Mouse (Mus musculus) CH12.LX (cell line): ENCODE results near the gene Prr13. TPM values are rescaled to one million over a fixed set of nuclear protein-coding genes. Genes with fewer than 3 reads are reported as not detected.

Experiments
- DNase-seq: peaks from one replicate; pipeline ENCODE4 v3.0.0-alpha.2; 2013; ENCODE audit errors: extremely low read depth
- H3K27ac ChIP-seq: 2 replicates; pipeline ENCODE4 v1.5.1; 2012; ENCODE audit warnings: low read depth, mild to moderate bottlenecking, control low read depth, moderate library complexity; ENCODE audit not compliant: insufficient read depth
- H3K27me3 ChIP-seq: replicated peaks from 2 replicates; pipeline ENCODE3; 2012; ENCODE audit warnings: inconsistent platforms
- H3K36me3 ChIP-seq, 2 experiments: replicated peaks in 1 of 2; 2 replicates each; pipeline versions ENCODE3 to v1.6.1; 2012; ENCODE audit warnings: inconsistent platforms in 1 of 2, low read length in 1 of 2, mild to moderate bottlenecking in 1 of 2, mixed read lengths in 1 of 2, moderate library complexity in 1 of 2; ENCODE audit not compliant: control insufficient read depth in 1 of 2, insufficient read depth in 1 of 2
- H3K4me1 ChIP-seq, 2 experiments: 2 replicates each; pipeline ENCODE4 v1.6.1; 2012; ENCODE audit warnings: inconsistent platforms in 1 of 2, moderate library complexity in 1 of 2; ENCODE audit not compliant: insufficient read depth in 2 of 2, control insufficient read depth in 1 of 2
- H3K4me2 ChIP-seq: 2 replicates; pipeline ENCODE4 v1.6.1; 2012; ENCODE audit warnings: low read depth, mild to moderate bottlenecking, control low read depth; ENCODE audit not compliant: poor library complexity, insufficient read depth, severe bottlenecking
- H3K4me3 ChIP-seq, 3 experiments: fragments of 150-350 bp in 1 of 3; sonication (generic) in 1 of 3; replicated peaks in 1 of 3; 2 replicates each; pipeline versions ENCODE3 to v1.5.1; 2011 to 2012; ENCODE audit warnings: low read depth in 2 of 3, low read length in 2 of 3, mild to moderate bottlenecking in 2 of 3, moderate library complexity in 2 of 3, control low read depth in 1 of 3, improper control_type of control experiment in 1 of 3, inconsistent platforms in 1 of 3, mixed read lengths in 1 of 3; ENCODE audit not compliant: poor library complexity in 1 of 3
- H3K79me2 ChIP-seq: replicated peaks from 2 replicates; pipeline ENCODE4 v1.6.1; 2012; ENCODE audit warnings: mild to moderate bottlenecking, moderate library complexity; ENCODE audit not compliant: control insufficient read depth, poor library complexity, insufficient read depth, severe bottlenecking; ENCODE audit errors: extremely low read depth
- H3K9ac ChIP-seq: 2 replicates; pipeline ENCODE4 v1.6.1; 2012; ENCODE audit warnings: low read depth, mild to moderate bottlenecking, control low read depth, moderate library complexity; ENCODE audit not compliant: insufficient read depth
- H3K9me3 ChIP-seq: replicated peaks from 2 replicates; pipeline ENCODE3; 2012; ENCODE audit warnings: low read length, inconsistent platforms, mixed read lengths
- CHD2 ChIP-seq: IDR thresholded peaks from 2 replicates; pipeline ENCODE4 v1.6.1; 2011; ENCODE audit warnings: low read length, improper control_type of control experiment
- CTCF ChIP-seq, 2 experiments: IDR thresholded peaks in 1 of 2; conservative IDR thresholded peaks in 1 of 2; 2 replicates each; pipeline ENCODE4 v1.5.1; 2011 to 2012; ENCODE audit warnings: low read depth in 2 of 2, low read length in 2 of 2, improper control_type of control experiment in 1 of 2, inconsistent platforms in 1 of 2, mild to moderate bottlenecking in 1 of 2, moderate library complexity in 1 of 2
- E2F4 ChIP-seq: IDR thresholded peaks from 2 replicates; pipeline ENCODE4 v1.6.1; 2011; ENCODE audit warnings: low read depth, low read length, improper control_type of control experiment; ENCODE audit not compliant: insufficient replicate concordance
- ELF1 ChIP-seq: IDR thresholded peaks from 2 replicates; pipeline ENCODE4 v1.6.1; 2014; ENCODE audit warnings: low read depth, mild to moderate bottlenecking, inconsistent platforms, low read length, improper control_type of control experiment
- EP300 ChIP-seq: IDR thresholded peaks from 2 replicates; pipeline ENCODE4 v1.6.1; 2011; ENCODE audit warnings: low read length, improper control_type of control experiment
- ETS1 ChIP-seq: conservative IDR thresholded peaks from 2 replicates; pipeline ENCODE4 v1.6.1; 2012; ENCODE audit warnings: low read depth, mild to moderate bottlenecking, inconsistent platforms, low read length, improper control_type of control experiment, moderate library complexity
- GABPA ChIP-seq: IDR thresholded peaks from 2 replicates; pipeline ENCODE4 v1.6.1; 2012; ENCODE audit warnings: low read depth, low read length, improper control_type of control experiment, inconsistent platforms; ENCODE audit not compliant: insufficient replicate concordance
- HCFC1 ChIP-seq: IDR thresholded peaks from 2 replicates; pipeline ENCODE4 v1.6.1; 2012; ENCODE audit warnings: low read depth, mild to moderate bottlenecking, inconsistent platforms, low read length, improper control_type of control experiment
- IRF4 ChIP-seq: IDR thresholded peaks from 2 replicates; pipeline ENCODE4 v1.6.1; 2014; ENCODE audit warnings: low read depth, mild to moderate bottlenecking, inconsistent platforms, low read length, improper control_type of control experiment
- JUN ChIP-seq: IDR thresholded peaks from 2 replicates; pipeline ENCODE4 v1.6.1; 2011; ENCODE audit warnings: low read depth, mild to moderate bottlenecking, low read length, improper control_type of control experiment, moderate library complexity; ENCODE audit not compliant: insufficient read depth
- JUND ChIP-seq: conservative IDR thresholded peaks from 2 replicates; pipeline ENCODE4 v1.6.1; 2011; ENCODE audit warnings: low read depth, low read length, improper control_type of control experiment
- KAT2A ChIP-seq: IDR thresholded peaks from 2 replicates; pipeline ENCODE4 v1.6.1; 2012; ENCODE audit warnings: low read length, improper control_type of control experiment, inconsistent platforms; ENCODE audit not compliant: insufficient replicate concordance
- MAFK ChIP-seq: IDR thresholded peaks from 2 replicates; pipeline ENCODE4 v1.6.1; 2011; ENCODE audit warnings: low read length, improper control_type of control experiment; ENCODE audit not compliant: insufficient replicate concordance
- MEF2A ChIP-seq: IDR thresholded peaks from 2 replicates; pipeline ENCODE4 v1.6.1; 2014; ENCODE audit warnings: low read depth, mild to moderate bottlenecking, inconsistent platforms, low read length, improper control_type of control experiment, borderline replicate concordance
- MXI1 ChIP-seq: IDR thresholded peaks from 2 replicates; pipeline ENCODE4 v1.6.1; 2011; ENCODE audit warnings: mild to moderate bottlenecking, low read depth, low read length, improper control_type of control experiment
- MYC ChIP-seq: IDR thresholded peaks from 2 replicates; pipeline ENCODE4 v1.6.1; 2011; ENCODE audit warnings: low read depth, mild to moderate bottlenecking, improper control_type of control experiment, low read length
- NRF1 ChIP-seq: IDR thresholded peaks from 2 replicates; pipeline ENCODE4 v1.6.1; 2014; ENCODE audit warnings: low read depth, mild to moderate bottlenecking, inconsistent platforms, low read length, improper control_type of control experiment, moderate library complexity
- PAX5 ChIP-seq: IDR thresholded peaks from 2 replicates; pipeline ENCODE4 v1.6.1; 2012; ENCODE audit warnings: low read length, inconsistent platforms, mixed read lengths
- POLR2A ChIP-seq: IDR thresholded peaks from 2 replicates; pipeline ENCODE4 v1.6.1; 2011; ENCODE audit warnings: low read depth, mild to moderate bottlenecking, improper control_type of control experiment, low read length
- RAD21 ChIP-seq: IDR thresholded peaks from 2 replicates; pipeline ENCODE4 v1.6.1; 2011; ENCODE audit warnings: low read depth, mild to moderate bottlenecking, low read length, improper control_type of control experiment, moderate library complexity
- RCOR1 ChIP-seq: conservative IDR thresholded peaks from 2 replicates; pipeline ENCODE4 v1.6.1; 2012; ENCODE audit warnings: low read depth, mild to moderate bottlenecking, inconsistent platforms, low read length, improper control_type of control experiment
- SIN3A ChIP-seq: IDR thresholded peaks from 2 replicates; pipeline ENCODE4 v1.6.1; 2012; ENCODE audit warnings: low read length, improper control_type of control experiment, inconsistent platforms
- SMC3 ChIP-seq: IDR thresholded peaks from 2 replicates; pipeline ENCODE4 v1.6.1; 2011; ENCODE audit warnings: low read depth, low read length, improper control_type of control experiment
- TBP ChIP-seq: conservative IDR thresholded peaks from 2 replicates; pipeline ENCODE4 v1.6.1; 2011; ENCODE audit warnings: low read depth, low read length, improper control_type of control experiment
- TCF12 ChIP-seq: IDR thresholded peaks from 2 replicates; pipeline ENCODE4 v1.6.1; 2014; ENCODE audit warnings: low read depth, mild to moderate bottlenecking, inconsistent platforms, low read length, improper control_type of control experiment
- UBTF ChIP-seq: IDR thresholded peaks from 2 replicates; pipeline ENCODE4 v1.6.1; 2012; ENCODE audit warnings: low read depth, mild to moderate bottlenecking, inconsistent platforms, low read length, improper control_type of control experiment, moderate library complexity
- USF1 ChIP-seq: IDR thresholded peaks from 2 replicates; pipeline ENCODE4 v1.6.1; 2014; ENCODE audit warnings: low read depth, mild to moderate bottlenecking, inconsistent platforms, low read length, improper control_type of control experiment
- ZC3H11A ChIP-seq: IDR thresholded peaks from 2 replicates; pipeline ENCODE4 v1.6.1; 2012; ENCODE audit warnings: low read depth, mild to moderate bottlenecking, inconsistent platforms, low read length, improper control_type of control experiment
- ZKSCAN1 ChIP-seq: IDR thresholded peaks from 2 replicates; pipeline ENCODE4 v1.6.1; 2012; ENCODE audit warnings: low read depth, inconsistent platforms, low read length, improper control_type of control experiment, borderline replicate concordance
- ZNF384 ChIP-seq: IDR thresholded peaks from 2 replicates; pipeline ENCODE4 v1.6.1; 2012; ENCODE audit warnings: low read depth, low read length, improper control_type of control experiment, inconsistent platforms
- dilution Hi-C: fragments of 300-500 bp; cut with MboI; formaldehyde crosslinking; loops from 2 replicates; pipeline ENCODE4 v1.14.3; 2020; ENCODE audit warnings: low sequenced_read_pairs; ENCODE audit not compliant: extremely low pct_unique_long_range_greater_than_20kb, extremely low pct_ligation_motif_present
- in situ Hi-C: fragments of 300-500 bp; cut with MboI; formaldehyde crosslinking; loops from 3 replicates; pipeline ENCODE4 v1.14.3; 2019; ENCODE audit warnings: low sequenced_read_pairs, low pct_ligation_motif_present, low pct_unique_long_range_greater_than_20kb, mixed read lengths
- polyA plus RNA-seq: library from polyadenylated mRNA; unstranded; fragments of >175 nt; gene quantifications from 2 replicates; pipeline ENCODE4 v1.2.1, GENCODE M21; 2012; ENCODE audit warnings: low read depth; ENCODE audit not compliant: insufficient read length
- total RNA-seq, 2 experiments: library from RNA; depleted of rRNA; stranded (reverse); fragments of 300-350 nt in 1 of 2; fragments of >200 nt in 1 of 2; gene quantifications; 2 replicates each; pipeline ENCODE4 v1.2.3; 2012 to 2014

Gene Prr13
- total and polyA plus RNA-seq, 3 experiments, result 32.2 to 131 (median 36.4) TPM

DNA sequence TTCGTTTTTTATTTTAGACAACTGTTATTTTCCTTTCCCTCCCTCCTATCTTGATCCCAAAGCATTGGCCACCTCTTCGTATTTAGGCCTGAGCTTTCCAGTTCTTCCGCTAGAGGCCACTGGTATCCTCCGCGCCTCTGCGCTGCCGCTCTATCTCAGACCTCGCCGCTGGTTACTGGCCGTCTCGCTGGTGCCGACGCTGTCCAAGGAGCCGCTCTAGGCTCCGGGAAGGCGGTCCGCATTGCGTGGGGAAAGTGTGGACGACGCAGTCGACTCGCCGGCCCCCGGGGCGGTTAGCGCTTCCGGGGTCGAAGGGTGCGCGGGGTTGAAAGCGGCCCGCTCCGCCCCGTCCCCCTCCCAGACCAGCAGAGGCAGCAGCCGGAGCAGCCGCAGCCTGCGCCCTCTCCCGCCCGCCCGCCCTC is 11.4 kb downstream of the Prr13 start, which contains the start of gene Pcbp2:
TSS of gene Pcbp2 (plus strand) at position 357 of the 422 bp plus-strand sequence.
- peaks cover 45% of the 10 kb centered on the region for H3K79me2 ChIP-seq
- peak within 1 kb of the TSS; percentile 82 to 96 (median 93) for H3K4me3 ChIP-seq
- peaks cover 3 to 26% of the 10 kb centered on the region in 2 experiments for H3K4me1 ChIP-seq
- peaks cover 5% of the 10 kb centered on the region for H3K9me3 ChIP-seq
- peak; percentile 98 for DNase-seq
- no peaks in the 10 kb centered on the region for H3K27me3 ChIP-seq
- TF ChIP-seq ETS1, result peak; percentile 65
- TF ChIP-seq MEF2A, result peak; percentile 88; the same call in 1 of the 2 replicates
- peak; percentile 64 to 84 for TF ChIP-seq CTCF (conservative IDR thresholded peaks at IDR 0.05 in 1 of 2, IDR thresholded peaks at IDR 0.05 in 1 of 2; ENCODE audit: low read depth in 2 of 2, low read length in 2 of 2)
- no peak for TF ChIP-seq JUND
- peak; percentile 65 for TF ChIP-seq NRF1
- TF ChIP-seq TCF12, result peak; percentile 91
- no peak for TF ChIP-seq MAFK
- TF ChIP-seq TBP, result peak; percentile 87
- peak; percentile 75 for TF ChIP-seq IRF4
- no peak for TF ChIP-seq E2F4
- no peak for TF ChIP-seq USF1
- TF ChIP-seq MYC, result peak; percentile 66; the same call in 1 of the 2 replicates
- TF ChIP-seq HCFC1, result peak; percentile 92
- TF ChIP-seq RCOR1, result no peak
- TF ChIP-seq CHD2, result peak; percentile 82
- TF ChIP-seq EP300, result no peak
- TF ChIP-seq ELF1, result peak; percentile 89
- TF ChIP-seq GABPA, result peak; percentile 95
- peak; percentile 73 for TF ChIP-seq POLR2A
- peak; percentile 94; the same call in 1 of the 2 replicates for TF ChIP-seq KAT2A
- H3K4me2 ChIP-seq, result peak within 1 kb of the TSS; percentile 45; the same call in 1 of the 2 replicates
- H3K27ac ChIP-seq, result peak within 1 kb of the TSS; percentile 87
- in situ Hi-C loops (no loop called here), dilution Hi-C loops (no loop called here)
- peak within 1 kb of the TSS; percentile 100 for H3K9ac ChIP-seq
- H3K36me3 ChIP-seq, result peaks cover 17 to 61% of the 10 kb centered on the region in 2 experiments

DNA sequence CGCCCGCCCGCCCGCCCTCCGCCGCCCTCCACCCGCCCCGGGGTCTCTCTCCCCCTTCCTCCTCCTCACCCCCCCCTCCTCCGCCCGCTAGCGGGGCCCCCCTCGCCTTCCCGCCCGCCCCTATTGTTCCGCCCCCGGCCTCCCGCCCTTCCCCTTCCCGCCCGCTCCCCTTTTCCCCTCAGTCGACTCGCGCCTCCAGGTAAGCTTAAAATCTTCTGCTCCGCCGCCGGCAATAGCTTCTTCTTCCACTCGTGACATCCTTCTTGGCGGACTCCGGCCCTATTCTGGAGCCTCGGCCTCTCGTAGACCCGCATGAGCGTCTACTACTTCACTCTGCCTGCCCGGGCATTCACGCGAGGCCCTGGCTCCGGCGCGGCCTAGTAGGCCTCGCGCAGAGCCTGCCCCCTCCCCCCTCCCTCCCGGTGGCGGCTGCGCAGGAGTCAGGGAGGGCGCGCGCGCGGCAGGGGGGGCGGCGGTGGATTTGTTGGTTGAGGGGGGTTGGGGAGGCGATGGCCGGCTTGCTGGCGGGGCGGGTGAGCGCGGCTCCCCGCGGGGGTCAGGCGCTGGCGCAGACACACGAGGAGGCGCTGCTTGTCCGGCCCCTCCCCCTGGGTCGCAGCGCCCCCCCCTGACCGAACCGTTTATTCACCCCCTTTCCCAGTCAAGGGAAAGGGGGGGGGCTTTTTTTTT is 11.9 kb downstream of the Prr13 start:
- peak; percentile 70 for DNase-seq
- no peaks in the 10 kb centered on the region for H3K27me3 ChIP-seq
- H3K4me3 ChIP-seq, result peak overlapping the region; percentile 82 to 96 (median 93)
- H3K79me2 ChIP-seq, result peaks cover 51% of the 10 kb centered on the region
- H3K27ac ChIP-seq, result peak overlapping the region; percentile 87
- H3K4me1 ChIP-seq, result peaks cover 3 to 26% of the 10 kb centered on the region in 2 experiments
- dilution Hi-C loops (no loop called here), in situ Hi-C loops (no loop called here)
- peak overlapping the region; percentile 45; the same call in 1 of the 2 replicates for H3K4me2 ChIP-seq
- H3K9ac ChIP-seq, result peak overlapping the region; percentile 100
- H3K9me3 ChIP-seq, result peaks cover 5% of the 10 kb centered on the region
- H3K36me3 ChIP-seq, result peaks cover 22 to 62% of the 10 kb centered on the region in 2 experiments
- TF ChIP-seq POLR2A (peak; percentile 64), SMC3 (no peak), MXI1 (peak; percentile 90), ZNF384 (peak; percentile 71), MAFK (no peak), SIN3A (peak; percentile 96), RAD21 (no peak), UBTF (peak; percentile 100), HCFC1 (peak; percentile 76), RCOR1 (no peak), ELF1 (no peak), CTCF (conservative IDR thresholded peaks at IDR 0.05 in 1 of 2, IDR thresholded peaks at IDR 0.05 in 1 of 2; ENCODE audit: low read depth in 2 of 2, low read length in 2 of 2) (peak in 1 of 2 experiments; percentile 56; a peak in 2 of 4 replicates), ZKSCAN1 (peak; percentile 66; the same call in 1 of the 2 replicates), KAT2A (peak; percentile 79; the same call in 1 of the 2 replicates), ZC3H11A (no peak), PAX5 (no peak), CHD2 (peak; percentile 75), JUN (no peak)
